Mouse (Mus musculus) macrophage (primary cell): Measurements from ENCODE around the gene Gga3. TPM values are rescaled to one million over a fixed set of nuclear protein-coding genes. Genes with fewer than 3 reads are reported as not detected.

Experiments
- H3K27ac ChIP-seq: fragments of 350-480 bp; formaldehyde crosslinking; 2 replicates; pipeline ENCODE4 v1.9.0; 2021
- H3K36me3 ChIP-seq: fragments of 350-480 bp; formaldehyde crosslinking; 2 replicates; pipeline ENCODE4 v1.9.0; 2021; ENCODE audit errors: inconsistent target
- H3K4me3 ChIP-seq: fragments of 350-480 bp; formaldehyde crosslinking; 2 replicates; pipeline ENCODE4 v1.9.0; 2021; ENCODE audit errors: inconsistent target
- H3K79me2 ChIP-seq: fragments of 350-480 bp; formaldehyde crosslinking; 2 replicates; pipeline ENCODE4 v1.9.0; 2021; ENCODE audit errors: inconsistent target
- WGBS: methylation state at CpG from one replicate; pipeline ENCODE4 v1.1.7; 2026; ENCODE audit warnings: inconsistent platforms; ENCODE audit not compliant: missing documents; 5-methylcytosine and 5-hydroxymethylcytosine counted together
- polyA plus RNA-seq: library from polyadenylated mRNA; stranded (reverse); fragments of 250-400 nt; gene quantifications from 3 replicates; pipeline ENCODE4 v1.2.4, GENCODE M21; 2018; ENCODE audit warnings: inconsistent platforms

Gga3 gene
- polyA plus RNA-seq, 1 experiment from 2014 or later, result 69.3 TPM

DNA sequence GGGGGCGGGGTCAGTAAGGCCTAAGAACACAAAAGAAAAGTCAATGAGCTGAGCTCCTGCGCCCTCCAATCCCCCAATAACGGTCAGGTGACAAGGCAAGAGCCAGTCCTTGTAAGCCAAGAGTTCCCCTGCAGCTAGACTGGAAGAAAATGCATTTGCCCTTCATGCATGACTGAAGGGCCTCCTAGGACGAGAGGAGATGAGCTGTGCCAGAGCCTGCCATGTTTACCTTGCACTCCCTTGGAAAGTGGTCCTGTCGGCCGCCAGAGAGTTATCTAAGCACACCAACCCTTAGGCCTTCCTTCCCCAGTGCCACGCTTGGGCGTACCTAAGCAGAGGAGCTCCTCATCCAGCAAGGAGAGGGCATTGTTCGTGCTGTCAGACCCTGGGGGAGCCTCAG lies 15.9 kb downstream of the Gga3 start:
- H3K79me2 ChIP-seq, result peaks cover 3% of the 10 kb centered on the region; the same call in 1 of the 2 replicates
- H3K4me3 ChIP-seq, result no peak overlapping the region
- no peak overlapping the region for H3K27ac ChIP-seq
- WGBS, result 98% methylated on average over 8 of the region's 9 CpGs
- peaks cover 89% of the 10 kb centered on the region for H3K36me3 ChIP-seq

DNA sequence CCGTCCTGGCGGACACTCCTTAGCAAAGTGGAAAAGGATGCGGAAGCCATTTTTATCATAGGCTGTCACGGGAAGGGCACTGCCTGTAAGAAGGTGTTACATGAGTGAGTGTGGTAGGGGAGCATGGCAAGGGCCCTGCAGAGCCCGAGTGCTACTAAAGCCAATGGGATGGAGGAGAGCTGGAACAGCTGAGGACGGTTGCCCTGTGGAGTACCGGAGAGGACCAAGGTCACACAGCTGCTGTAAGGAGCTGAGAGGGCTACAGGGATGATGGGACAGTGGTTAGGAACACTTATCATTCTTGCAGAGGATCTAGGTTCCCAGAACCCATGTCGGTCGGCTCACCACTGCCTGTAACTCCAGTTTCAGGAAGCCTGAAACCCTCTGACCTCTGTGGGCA lies 17.4 kb downstream of the Gga3 start:
- H3K27ac ChIP-seq, result no peak overlapping the region
- WGBS, result 95% methylated on average over 9 of the region's 9 CpGs
- H3K36me3 ChIP-seq, result peaks cover 73% of the 10 kb centered on the region
- no peak overlapping the region for H3K4me3 ChIP-seq
- H3K79me2 ChIP-seq, result no peaks in the 10 kb centered on the region

DNA sequence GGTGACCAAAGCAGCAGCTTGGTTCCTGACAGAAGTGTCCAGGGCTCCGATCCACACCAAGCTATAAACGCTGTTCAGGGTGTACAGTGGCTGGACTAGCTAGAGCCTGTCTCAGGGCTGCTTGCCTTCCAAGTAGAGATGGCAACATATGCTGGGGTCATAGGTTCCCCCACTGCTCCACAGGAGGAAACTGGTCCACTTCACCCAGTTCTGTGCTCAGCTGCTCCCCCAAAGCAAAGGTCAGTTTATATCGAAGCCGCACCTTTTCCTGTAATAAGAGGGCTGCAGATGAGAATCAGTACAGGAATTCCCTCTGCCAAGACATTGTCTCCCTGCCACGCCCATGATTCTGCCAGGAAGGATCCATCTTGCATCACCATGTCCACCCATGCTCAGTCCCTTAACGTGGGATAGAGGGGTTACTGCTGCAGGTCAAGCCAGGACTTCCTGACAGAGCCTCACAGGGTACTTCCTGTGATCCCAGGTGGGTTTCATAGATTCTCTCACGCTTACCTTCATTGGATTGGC lies 18.2 kb downstream of the Gga3 start:
- H3K27ac ChIP-seq, result no peak overlapping the region
- H3K36me3 ChIP-seq, result peaks cover 71% of the 10 kb centered on the region
- WGBS, result 91% methylated on average over 7 of the region's 7 CpGs
- no peaks in the 10 kb centered on the region for H3K79me2 ChIP-seq
- no peak overlapping the region for H3K4me3 ChIP-seq

GRCm38 (mm10) chr11:115584376-115585073 lies 19.3 kb downstream of the Gga3 start:
- H3K27ac ChIP-seq, result no peak overlapping the region
- WGBS, result 90% methylated on average over 10 of the region's 10 CpGs

GRCm38 (mm10) chr11:115582913-115583606 lies 20.8 kb downstream of the Gga3 start:
- H3K27ac ChIP-seq, result no peak overlapping the region
- H3K79me2 ChIP-seq, result no peaks in the 10 kb centered on the region
- WGBS, result 90% methylated on average over 10 of the region's 10 CpGs
- peaks cover 53% of the 10 kb centered on the region for H3K36me3 ChIP-seq
- H3K4me3 ChIP-seq, result no peak overlapping the region

More at GRCm38 (mm10) chr11:115584376-115585073, 19.3 kb downstream of the Gga3 start:
- H3K4me3 ChIP-seq, result no peak overlapping the region
- H3K79me2 ChIP-seq, result no peaks in the 10 kb centered on the region
- H3K36me3 ChIP-seq, result peaks cover 63% of the 10 kb centered on the region

DNA sequence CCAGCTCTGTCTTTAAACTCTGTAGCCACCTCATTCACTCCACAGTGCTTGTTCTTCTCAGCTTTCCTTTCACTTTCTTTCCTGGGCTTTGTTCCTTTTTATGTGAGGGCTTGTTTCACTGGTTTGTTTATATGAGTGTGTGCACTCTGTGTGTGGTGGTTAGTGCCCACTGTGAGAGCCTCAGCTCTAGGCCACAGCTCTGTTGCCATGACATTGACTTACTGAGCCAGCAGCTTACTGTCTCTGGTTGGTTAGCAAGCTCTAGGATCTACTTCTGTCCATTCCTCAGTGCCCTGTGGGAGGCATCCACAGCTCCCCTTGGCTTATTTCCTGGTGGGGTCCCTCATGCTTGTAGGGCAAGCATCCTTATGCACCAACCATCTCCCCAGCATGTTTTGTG lies 24.8 kb downstream of the Gga3 start:
- Histone ChIP-seq H3K27ac (no peak overlapping the region), H3K4me3 (no peak overlapping the region), H3K36me3 (peaks cover 14% of the 10 kb centered on the region; the same call in 1 of the 2 replicates)

GRCm38 (mm10) chr11:115564961-115565360 lies 38.9 kb downstream of the Gga3 start:
- Histone ChIP-seq H3K79me2 (peaks cover 18% of the 10 kb centered on the region), H3K4me3 (peak overlapping the region; percentile 90), H3K27ac (peak overlapping the region; percentile 89; the same call in 1 of the 2 replicates), H3K36me3 (peaks cover 10% of the 10 kb centered on the region)
- 17% methylated on average over 7 of the region's 7 CpGs for WGBS

More for the DNA sequence above, 24.8 kb downstream of the Gga3 start:
- no peaks in the 10 kb centered on the region for H3K79me2 ChIP-seq

DNA sequence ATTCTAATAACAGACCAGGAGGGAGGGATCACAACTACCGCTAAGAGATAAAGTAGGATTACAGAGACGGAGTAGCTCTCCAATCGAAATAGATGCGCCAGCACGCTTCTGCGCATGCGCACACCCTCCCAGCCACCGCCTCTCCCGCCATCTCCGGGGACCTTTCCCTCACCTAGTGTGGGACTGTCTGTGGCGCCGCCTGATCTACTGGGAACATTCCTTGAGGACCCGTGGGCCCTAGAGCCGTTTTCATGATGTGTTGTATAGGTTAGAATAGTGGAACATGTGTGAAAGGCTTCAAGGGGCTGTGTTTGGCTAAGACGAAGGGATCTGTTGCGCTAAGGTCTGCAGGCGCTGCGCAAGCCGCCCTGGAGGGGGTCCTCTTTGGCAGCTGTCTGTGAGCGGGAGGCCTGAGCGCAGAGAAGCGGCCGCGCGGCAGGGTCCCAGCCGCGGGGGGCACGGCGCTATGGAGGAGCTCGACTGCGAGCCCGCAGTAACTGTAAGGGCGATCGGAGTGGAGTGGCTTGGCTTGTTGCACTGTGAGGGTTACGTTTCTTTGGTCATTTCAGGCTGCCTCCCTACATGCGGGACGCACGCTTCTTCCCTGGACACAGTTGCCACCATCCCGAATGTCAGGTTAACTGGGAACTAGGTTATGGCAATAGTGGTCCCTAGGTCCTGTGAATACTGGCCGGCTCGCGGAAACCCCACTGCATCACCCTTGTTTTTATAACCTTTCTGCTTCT lies 39.6 kb downstream of the Gga3 start, which contains the start of gene Nup85:
Gene Nup85, plus strand, starts transcription at position 371 of the 746 bp plus-strand sequence.
- Histone ChIP-seq H3K4me3 (peak within 1 kb of the TSS; percentile 90), H3K36me3 (peaks cover 4% of the 10 kb centered on the region), H3K27ac (peak within 1 kb of the TSS; percentile 89), H3K79me2 (peaks cover 18% of the 10 kb centered on the region)
- WGBS, result under 1% methylated on average over 42 of the region's 42 CpGs

- Histone ChIP-seq H3K36me3 (no peaks in the 10 kb centered on the region; the same call in 1 of the 2 replicates), H3K79me2 (peaks cover 18% of the 10 kb centered on the region), H3K4me3 (peak overlapping the region; percentile 90), H3K27ac (0 out of 2 replicates have a peak overlapping the region, but pooled peaks have one; percentile 89)
- WGBS, result 41% methylated on average over 4 of the region's 4 CpGs
Measured at GRCm38 (mm10) chr11:115563406-115563805, 40.4 kb downstream of the Gga3 start.

GRCm38 (mm10) chr11:115555717-115556116 lies 48.1 kb downstream of the Gga3 start:
- H3K4me3 ChIP-seq, result no peak overlapping the region
- no peak overlapping the region for H3K27ac ChIP-seq
- 85% methylated on average over 17 of the region's 17 CpGs for WGBS
- H3K79me2 ChIP-seq, result no peaks in the 10 kb centered on the region
- H3K36me3 ChIP-seq, result no peaks in the 10 kb centered on the region

DNA sequence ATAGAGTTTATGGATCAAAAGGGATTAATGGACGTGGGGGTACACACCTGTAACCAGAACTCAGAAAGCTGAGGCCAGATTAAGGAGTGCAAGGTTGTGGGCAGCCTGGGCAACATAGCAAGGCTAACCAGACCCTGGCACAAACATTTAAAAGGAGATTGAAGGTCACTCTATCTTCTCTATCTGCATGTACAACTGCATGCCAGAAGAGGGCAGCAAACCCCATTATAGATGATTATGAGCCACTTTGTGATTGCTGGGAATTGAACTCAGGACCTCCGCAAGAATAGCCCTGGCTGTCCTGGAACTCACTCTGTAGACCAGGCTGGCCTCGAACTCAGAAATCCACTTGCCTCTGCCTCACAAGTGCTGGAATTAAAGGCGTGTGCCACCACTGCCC lies 51.1 kb downstream of the Gga3 start:
- WGBS, result 80% methylated on average over 4 of the region's 4 CpGs
- no peaks in the 10 kb centered on the region for H3K36me3 ChIP-seq
- no peak overlapping the region for H3K4me3 ChIP-seq
- H3K79me2 ChIP-seq, result no peaks in the 10 kb centered on the region
- H3K27ac ChIP-seq, result no peak overlapping the region

- Histone ChIP-seq H3K4me3 (no peak overlapping the region), H3K79me2 (no peaks in the 10 kb centered on the region), H3K36me3 (no peaks in the 10 kb centered on the region), H3K27ac (no peak overlapping the region)
- 70% methylated on average over 4 of the region's 4 CpGs for WGBS
Measured at GRCm38 (mm10) chr11:115543571-115543970, 60.3 kb downstream of the Gga3 start.

GRCm38 (mm10) chr11:115538045-115538444 lies 65.8 kb downstream of the Gga3 start:
- H3K27ac ChIP-seq, result no peak overlapping the region
- no peaks in the 10 kb centered on the region for H3K36me3 ChIP-seq
- no peak overlapping the region for H3K4me3 ChIP-seq
- H3K79me2 ChIP-seq, result peaks cover 23% of the 10 kb centered on the region
- 78% methylated on average over 2 of the region's 2 CpGs for WGBS

DNA sequence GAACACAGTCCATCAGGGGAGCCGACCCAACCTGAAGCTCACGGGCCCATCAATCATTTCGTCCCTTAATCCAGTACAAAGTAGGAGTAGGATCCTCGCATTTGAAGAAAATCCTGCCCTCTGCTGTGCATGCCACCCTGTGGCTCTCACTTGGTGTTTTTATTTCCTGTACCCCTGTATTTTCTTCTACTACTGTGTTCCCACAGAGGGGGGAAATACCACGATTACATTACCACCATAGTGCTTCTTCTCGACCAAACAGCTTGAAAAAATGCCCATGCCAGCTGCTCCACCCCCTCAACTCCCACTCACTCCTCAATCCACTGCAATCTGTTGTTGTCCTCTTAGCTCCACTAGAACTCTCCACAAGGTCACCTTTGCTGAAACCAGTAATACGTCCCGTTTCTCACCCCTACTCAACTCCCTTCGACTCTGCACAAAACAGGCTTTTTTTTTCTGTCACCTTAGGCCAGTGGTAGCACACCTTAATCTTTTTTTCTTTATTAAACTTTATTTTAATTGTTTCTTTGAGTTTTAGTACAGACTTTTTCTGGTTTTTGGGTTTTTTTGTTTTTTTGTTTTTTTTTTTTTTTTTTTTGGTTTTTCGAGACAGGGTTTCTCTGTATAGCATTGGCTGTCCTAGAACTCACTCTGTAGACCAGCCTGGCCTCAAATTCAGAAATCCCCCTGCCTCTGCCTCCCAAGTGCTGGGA lies 66.8 kb downstream of the Gga3 start:
- 69% methylated on average over 9 of the region's 10 CpGs for WGBS
- Histone ChIP-seq H3K79me2 (peaks cover 34% of the 10 kb centered on the region), H3K27ac (peak overlapping the region; percentile 52), H3K4me3 (peak overlapping the region; percentile 5; the same call in 1 of the 2 replicates), H3K36me3 (peaks cover 9% of the 10 kb centered on the region)
